Mouse (Mus musculus): ENCODE results near the gene Phgdh. TPM values are rescaled to one million over a fixed set of nuclear protein-coding genes. Genes with fewer than 3 reads are reported as not detected.
A peak's percentile ranks its signal among the peaks of the same experiment; 100 is the strongest.

Gene Phgdh
- polyA plus RNA-seq, 1 experiment, result 3.6 TPM

DNA sequence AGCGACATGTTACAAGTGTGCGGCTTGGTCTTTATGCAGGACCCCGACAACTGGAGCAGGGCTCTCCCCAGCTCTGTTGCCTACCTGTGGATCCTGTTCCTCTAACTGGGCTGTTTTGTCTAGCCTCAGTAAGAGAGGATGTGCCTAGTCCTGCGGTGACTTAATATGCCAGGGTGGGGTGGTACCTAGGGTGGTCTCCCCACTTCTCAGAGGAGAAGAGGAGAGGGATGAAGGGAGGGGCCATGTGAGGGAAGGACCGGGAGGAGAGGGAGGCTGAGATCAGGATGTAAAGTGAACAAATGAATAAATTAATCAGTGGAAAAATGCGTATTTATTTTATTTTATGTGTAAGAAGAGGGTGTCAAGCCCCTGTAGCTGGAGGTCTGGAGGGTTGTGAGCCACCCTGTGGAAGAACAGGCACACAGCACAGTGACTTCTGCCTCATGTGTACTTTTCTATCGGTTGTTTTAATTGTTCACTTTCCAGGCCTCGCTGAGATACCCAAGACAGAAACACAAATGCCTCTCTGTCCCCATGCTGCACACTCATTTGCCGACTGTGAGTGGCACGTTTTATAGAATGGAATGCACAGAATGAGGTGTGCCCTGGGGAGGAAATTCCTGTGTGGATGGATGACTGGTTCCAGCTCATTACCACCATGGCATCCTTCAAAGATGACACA, 15.7 kb upstream of the Phgdh start:
- TF ChIP-seq GATA1 (IDR thresholded peaks at IDR 0.05; ENCODE audit: low read length) (no peak), TAL1 (IDR thresholded peaks at IDR 0.05; ENCODE audit: low read length) (no peak)

GRCm38 (mm10) chr3:98353892-98354291, 14.1 kb upstream of the Phgdh start:
- Histone ChIP-seq H3K36me3 (ENCODE audit: control insufficient read depth) (no peaks in the 10 kb centered on the region), H3K4me1 (ENCODE audit: control insufficient read depth) (no peaks in the 10 kb centered on the region), H3K4me3 (replicated peaks) (no peak overlapping the region), H3K9me3 (ENCODE audit: control insufficient read depth, low read length) (no peaks in the 10 kb centered on the region), H3K27me3 (ENCODE audit: control insufficient read depth) (no peaks in the 10 kb centered on the region)
- TF ChIP-seq GATA1 (IDR thresholded peaks at IDR 0.05; ENCODE audit: low read length) (no peak), TAL1 (IDR thresholded peaks at IDR 0.05; ENCODE audit: low read length) (no peak)

More for the DNA sequence above, 15.7 kb upstream of the Phgdh start:
- H3K4me1 ChIP-seq (ENCODE audit: control insufficient read depth), result no peaks in the 10 kb centered on the region
- no peaks in the 10 kb centered on the region for H3K36me3 ChIP-seq (ENCODE audit: control insufficient read depth)
- no peaks in the 10 kb centered on the region for H3K27me3 ChIP-seq (ENCODE audit: control insufficient read depth)
- H3K4me3 ChIP-seq (replicated peaks), result no peak overlapping the region
- H3K9me3 ChIP-seq (ENCODE audit: control insufficient read depth, low read length), result no peaks in the 10 kb centered on the region

GRCm38 (mm10) chr3:98348705-98349104, 8.9 kb upstream of the Phgdh start:
- Histone ChIP-seq H3K4me1 (ENCODE audit: control insufficient read depth) (no peaks in the 10 kb centered on the region), H3K9me3 (ENCODE audit: control insufficient read depth, low read length) (no peaks in the 10 kb centered on the region), H3K4me3 (replicated peaks) (no peak overlapping the region), H3K36me3 (ENCODE audit: control insufficient read depth) (no peaks in the 10 kb centered on the region), H3K27me3 (ENCODE audit: control insufficient read depth) (no peaks in the 10 kb centered on the region)
- no peak for TF ChIP-seq TAL1 (IDR thresholded peaks at IDR 0.05; ENCODE audit: low read length)
- no peak for TF ChIP-seq GATA1 (IDR thresholded peaks at IDR 0.05; ENCODE audit: low read length)

DNA sequence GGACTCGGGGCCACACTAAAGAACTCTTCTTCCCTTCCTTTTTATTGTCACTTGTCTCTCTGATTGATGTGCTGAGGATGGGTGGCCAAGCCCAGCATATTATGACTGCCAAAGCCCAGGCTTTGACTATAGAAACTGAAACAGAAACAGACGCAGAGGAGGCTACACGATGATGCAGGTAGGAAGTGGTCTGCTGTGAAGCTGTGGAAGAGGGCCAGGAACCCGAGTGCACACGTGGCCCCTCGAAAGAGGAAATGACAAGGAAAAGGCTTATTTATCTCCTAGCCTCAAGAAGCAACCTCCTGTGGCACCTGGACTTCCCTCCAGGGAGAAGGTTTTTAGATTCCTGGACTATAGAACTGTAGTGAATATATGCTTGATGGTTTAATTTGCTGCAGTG, 8.3 kb upstream of the Phgdh start:
- H3K4me1 ChIP-seq (ENCODE audit: control insufficient read depth), result no peaks in the 10 kb centered on the region
- no peak overlapping the region for H3K4me3 ChIP-seq (replicated peaks)
- no peaks in the 10 kb centered on the region for H3K36me3 ChIP-seq (ENCODE audit: control insufficient read depth)
- TF ChIP-seq TAL1 (IDR thresholded peaks at IDR 0.05; ENCODE audit: low read length), result no peak
- no peak for TF ChIP-seq GATA1 (IDR thresholded peaks at IDR 0.05; ENCODE audit: low read length)
- H3K9me3 ChIP-seq (ENCODE audit: control insufficient read depth, low read length), result no peaks in the 10 kb centered on the region
- H3K27me3 ChIP-seq (ENCODE audit: control insufficient read depth), result no peaks in the 10 kb centered on the region

DNA sequence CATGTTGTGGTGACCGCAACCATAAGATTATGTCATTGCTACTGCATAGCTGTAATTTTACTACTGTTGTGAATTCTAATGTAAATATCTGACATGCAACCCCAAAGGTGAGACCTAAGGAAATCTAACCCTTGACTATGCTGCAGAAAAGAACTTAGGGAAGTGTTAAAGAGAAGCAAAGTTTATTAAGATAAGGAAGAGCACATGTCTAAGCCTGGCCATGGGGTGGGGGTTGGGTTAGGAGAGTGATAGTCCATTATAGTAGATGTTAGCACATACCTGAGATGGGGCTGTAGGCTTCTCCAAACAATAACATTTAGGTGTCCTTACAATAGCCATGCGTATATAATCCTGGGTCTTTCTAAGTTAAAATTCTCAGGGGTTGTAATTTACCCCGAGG, 3.4 kb upstream of the Phgdh start:
- TF ChIP-seq GATA1 (IDR thresholded peaks at IDR 0.05; ENCODE audit: low read length) (no peak), TAL1 (IDR thresholded peaks at IDR 0.05; ENCODE audit: low read length) (no peak)
- H3K36me3 ChIP-seq (ENCODE audit: control insufficient read depth), result no peaks in the 10 kb centered on the region
- no peak overlapping the region for H3K4me3 ChIP-seq (replicated peaks)
- peaks cover 13% of the 10 kb centered on the region for H3K4me1 ChIP-seq (ENCODE audit: control insufficient read depth)
- H3K9me3 ChIP-seq (ENCODE audit: control insufficient read depth, low read length), result no peaks in the 10 kb centered on the region
- peaks cover 3% of the 10 kb centered on the region; the same call in 1 of the 2 replicates for H3K27me3 ChIP-seq (ENCODE audit: control insufficient read depth)

DNA sequence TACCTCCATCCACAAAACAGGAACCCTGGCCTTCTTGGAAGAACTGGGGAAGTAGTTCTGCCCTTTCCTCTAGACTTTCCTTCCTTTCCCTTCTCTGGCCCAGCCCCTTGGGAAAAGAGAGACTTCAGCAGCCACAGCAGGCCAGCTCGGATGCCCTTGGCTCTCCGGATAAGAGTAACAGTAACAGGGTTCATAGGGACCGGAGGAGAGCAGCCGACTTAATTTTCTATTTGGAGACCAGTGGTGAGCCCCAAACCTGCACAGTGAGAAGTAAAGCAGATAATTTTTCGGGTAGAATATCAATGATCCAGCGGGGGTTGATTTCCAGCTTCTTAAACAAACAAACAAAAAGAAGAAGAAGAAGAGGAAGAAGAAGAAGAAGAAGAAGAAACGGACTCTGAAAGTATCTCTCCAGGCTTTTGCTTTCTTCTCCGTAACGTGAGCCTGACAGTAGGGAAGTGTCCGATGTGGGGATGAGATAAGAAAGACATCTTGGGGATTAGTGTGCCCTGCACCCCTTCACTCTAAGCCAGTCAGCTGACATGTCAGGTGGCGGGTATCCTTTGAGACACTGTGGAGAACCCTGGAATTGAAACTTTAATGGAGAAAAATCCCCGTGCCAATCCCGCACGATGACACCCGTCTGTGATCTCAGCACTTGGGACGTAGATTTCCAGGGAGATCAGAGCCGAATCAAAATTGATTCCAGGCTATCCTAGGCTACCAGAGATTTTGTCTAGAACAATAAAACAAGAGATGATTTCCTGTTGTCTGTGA, 1.2 kb upstream of the Phgdh start:
- Histone ChIP-seq H3K27me3 (ENCODE audit: control insufficient read depth) (peaks cover 3% of the 10 kb centered on the region; the same call in 1 of the 2 replicates), H3K4me3 (replicated peaks) (no peak overlapping the region), H3K9me3 (ENCODE audit: control insufficient read depth, low read length) (no peaks in the 10 kb centered on the region), H3K4me1 (ENCODE audit: control insufficient read depth) (peaks cover 27% of the 10 kb centered on the region), H3K36me3 (ENCODE audit: control insufficient read depth) (no peaks in the 10 kb centered on the region)
- TF ChIP-seq TAL1 (IDR thresholded peaks at IDR 0.05; ENCODE audit: low read length) (no peak), GATA1 (IDR thresholded peaks at IDR 0.05; ENCODE audit: low read length) (no peak)

DNA sequence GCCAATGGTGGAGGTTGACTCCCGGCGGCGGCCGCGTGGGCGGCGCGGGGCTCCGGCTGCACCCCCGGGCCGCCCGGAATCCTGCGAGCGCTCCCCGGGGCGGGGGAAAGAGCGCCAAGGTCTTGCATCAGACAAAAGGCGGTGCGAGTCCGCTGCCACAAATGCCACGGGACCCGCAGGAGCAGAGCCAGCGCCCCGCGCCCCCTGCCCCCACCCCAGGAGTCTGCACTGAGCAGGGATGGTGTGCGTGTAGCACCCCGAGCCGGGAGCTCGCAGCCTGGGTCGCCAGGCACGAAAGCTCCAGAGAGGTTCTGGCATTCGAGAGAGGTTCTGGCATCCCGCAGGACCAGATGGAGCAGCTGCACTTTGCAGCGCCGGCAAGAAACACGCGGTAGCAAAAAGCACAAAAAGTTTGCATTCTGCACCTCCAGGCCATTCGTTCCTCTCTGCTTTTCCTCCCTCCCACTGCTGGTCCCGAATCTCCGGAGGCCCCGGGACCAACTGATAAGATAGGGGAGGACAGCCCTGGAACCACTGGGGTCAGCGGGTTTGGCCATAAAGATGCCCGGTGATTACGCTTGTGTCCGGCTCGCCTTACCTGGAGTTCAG, 589 bp downstream of the Phgdh start:
- Histone ChIP-seq H3K36me3 (ENCODE audit: control insufficient read depth) (no peaks in the 10 kb centered on the region; the same call in 1 of the 2 replicates), H3K9me3 (ENCODE audit: control insufficient read depth, low read length) (no peaks in the 10 kb centered on the region), H3K4me1 (ENCODE audit: control insufficient read depth) (peaks cover 35% of the 10 kb centered on the region), H3K27me3 (ENCODE audit: control insufficient read depth) (peaks cover 3% of the 10 kb centered on the region; the same call in 1 of the 2 replicates), H3K4me3 (replicated peaks) (peak overlapping the region; percentile 66)
- TF ChIP-seq GATA1 (IDR thresholded peaks at IDR 0.05; ENCODE audit: low read length), result no peak
- no peak for TF ChIP-seq TAL1 (IDR thresholded peaks at IDR 0.05; ENCODE audit: low read length)

DNA sequence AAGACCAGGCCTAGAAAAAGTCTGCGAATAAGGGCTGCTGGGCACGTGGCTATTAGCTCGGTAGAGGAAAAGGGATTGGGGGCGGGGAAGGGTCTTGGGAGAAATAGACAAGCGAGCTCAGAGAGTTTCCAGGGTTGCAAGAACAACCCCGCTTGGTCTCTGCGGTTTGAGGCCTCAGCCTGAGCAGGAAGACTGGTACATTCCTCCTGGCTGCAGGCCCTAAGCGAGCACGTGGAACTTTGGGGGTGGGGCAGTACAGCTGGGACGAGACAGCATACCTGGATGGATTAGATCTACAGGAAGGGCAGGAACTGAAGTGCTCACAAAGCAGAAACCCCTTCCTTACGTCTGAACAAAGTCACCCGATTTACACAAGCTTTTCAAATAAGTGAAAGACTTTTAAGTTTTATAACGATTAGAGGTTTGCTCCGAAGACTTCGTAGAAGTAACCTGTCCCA, 1.2 kb downstream of the Phgdh start:
- H3K4me1 ChIP-seq (ENCODE audit: control insufficient read depth), result peaks cover 35% of the 10 kb centered on the region
- TF ChIP-seq TAL1 (IDR thresholded peaks at IDR 0.05; ENCODE audit: low read length), result no peak
- TF ChIP-seq GATA1 (IDR thresholded peaks at IDR 0.05; ENCODE audit: low read length), result no peak
- no peaks in the 10 kb centered on the region for H3K9me3 ChIP-seq (ENCODE audit: control insufficient read depth, low read length)
- H3K36me3 ChIP-seq (ENCODE audit: control insufficient read depth), result no peaks in the 10 kb centered on the region; the same call in 1 of the 2 replicates
- peaks cover 3% of the 10 kb centered on the region; the same call in 1 of the 2 replicates for H3K27me3 ChIP-seq (ENCODE audit: control insufficient read depth)
- peak overlapping the region; percentile 66 for H3K4me3 ChIP-seq (replicated peaks)

All from erythroblast, embryonic 14.5 days (primary cell).